Mouse (Mus musculus) cerebellum, adult 2 months (tissue): Measurements from ENCODE around the gene Kirrel2.
A peak's percentile ranks its signal among the peaks of the same experiment; 100 is the strongest.

Experiments
- CTCF ChIP-seq: fragments of 200-500 bp; IDR thresholded peaks from 2 replicates; pipeline ENCODE4 v1.5.1; 2011; ENCODE audit warnings: low read depth, mild to moderate bottlenecking, control low read depth, low read length, moderate library complexity, borderline replicate concordance; ENCODE audit not compliant: insufficient read depth
- POLR2A ChIP-seq: fragments of 200-500 bp; IDR thresholded peaks from 2 replicates; pipeline ENCODE4 v1.6.1; 2011; ENCODE audit warnings: low read length, control low read depth, borderline replicate concordance; ENCODE audit not compliant: insufficient read depth

DNA sequence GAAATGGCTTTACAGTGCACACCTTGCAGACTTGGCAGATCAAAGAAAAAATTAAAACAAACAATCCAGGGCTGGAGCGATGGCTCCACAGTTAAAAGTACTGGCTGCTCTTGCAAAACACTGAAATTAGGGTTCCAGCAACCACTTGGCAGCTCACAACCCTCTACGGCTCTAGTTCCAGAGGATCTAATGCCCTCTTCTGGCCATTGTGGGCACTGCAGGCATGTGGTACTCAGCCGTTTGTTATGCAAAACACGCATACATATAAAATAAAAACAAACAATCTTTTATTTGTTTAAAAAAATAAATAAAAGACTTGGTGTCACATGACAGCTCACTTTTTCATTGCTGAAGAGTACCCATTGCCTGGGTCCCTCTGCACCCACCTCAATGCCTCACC, 35.3 kb upstream of the Kirrel2 start:
- no peak for TF ChIP-seq POLR2A
- peak; percentile 84 for TF ChIP-seq CTCF
